Mouse (Mus musculus) kidney, embryonic 14.5 days (tissue): ENCODE results near the gene Sun2. TPM values are rescaled to one million over a fixed set of nuclear protein-coding genes. Genes with fewer than 3 reads are reported as not detected.
A peak's percentile ranks its signal among the peaks of the same experiment; 100 is the strongest.

Experiments used
- ATAC-seq: fragments of 200-750 bp; cut with Nextera tagmentation; 2 replicates; pipeline ENCODE4 v1.8.0; 2017; ENCODE audit warnings: moderate number of reproducible peaks, mild to moderate bottlenecking, moderate TSS enrichment, moderate library complexity; ENCODE audit not compliant: low FRiP score, low TSS enrichment
- H3K27ac ChIP-seq: fragments of 300-500 bp; sonication (generic); 2 replicates; pipeline ENCODE4 v1.5.1; 2014; ENCODE audit warnings: low read depth, mild to moderate bottlenecking, low read length, moderate library complexity, mixed read lengths
- H3K27me3 ChIP-seq: fragments of 300-500 bp; sonication (generic); 2 replicates; pipeline ENCODE4 v1.6.1; 2014; ENCODE audit warnings: mild to moderate bottlenecking, low read length; ENCODE audit not compliant: control insufficient read depth, insufficient read depth
- H3K36me3 ChIP-seq: fragments of 300-500 bp; sonication (generic); 2 replicates; pipeline ENCODE4 v1.6.1; 2014; ENCODE audit warnings: low read length, mixed read lengths; ENCODE audit not compliant: control insufficient read depth, insufficient read depth
- H3K4me1 ChIP-seq: fragments of 300-500 bp; sonication (generic); 2 replicates; pipeline ENCODE4 v1.6.1; 2014; ENCODE audit warnings: low read length, mixed read lengths; ENCODE audit not compliant: control insufficient read depth, insufficient read depth
- H3K4me2 ChIP-seq: fragments of 300-500 bp; sonication (generic); replicated peaks from 2 replicates; pipeline ENCODE4 v1.6.1; 2014; ENCODE audit warnings: low read depth, mild to moderate bottlenecking, low read length
- H3K4me3 ChIP-seq: fragments of 300-500 bp; sonication (generic); 2 replicates; pipeline ENCODE4 v1.5.1; 2014; ENCODE audit warnings: mild to moderate bottlenecking, low read length
- H3K9ac ChIP-seq: fragments of 300-500 bp; sonication (generic); 2 replicates; pipeline ENCODE4 v1.6.1; 2014; ENCODE audit warnings: low read depth, mild to moderate bottlenecking, low read length, moderate library complexity
- H3K9me3 ChIP-seq: fragments of 300-500 bp; sonication (generic); 2 replicates; pipeline ENCODE4 v1.6.1; 2016; ENCODE audit warnings: low read length; ENCODE audit not compliant: control insufficient read depth
- WGBS: fragments of 180-500 bp; shearing (Covaris S2); extraction: QIAGEN DNeasy Blood & Tissue Kit; methylation state at CpG from one replicate; pipeline ENCODE4 v1.1.7; 2014; 5-methylcytosine and 5-hydroxymethylcytosine counted together
- polyA plus RNA-seq: library from polyadenylated mRNA; unstranded; fragments of >200 nt; fragmentation: Nextera tagmentation; extraction: Ambion mirVana; gene quantifications from 2 replicates; pipeline ENCODE4 v1.2.1, GENCODE M21; 2014

Gene Sun2
- polyA plus RNA-seq, 1 experiment from 2014 or later = 6.9 TPM

DNA sequence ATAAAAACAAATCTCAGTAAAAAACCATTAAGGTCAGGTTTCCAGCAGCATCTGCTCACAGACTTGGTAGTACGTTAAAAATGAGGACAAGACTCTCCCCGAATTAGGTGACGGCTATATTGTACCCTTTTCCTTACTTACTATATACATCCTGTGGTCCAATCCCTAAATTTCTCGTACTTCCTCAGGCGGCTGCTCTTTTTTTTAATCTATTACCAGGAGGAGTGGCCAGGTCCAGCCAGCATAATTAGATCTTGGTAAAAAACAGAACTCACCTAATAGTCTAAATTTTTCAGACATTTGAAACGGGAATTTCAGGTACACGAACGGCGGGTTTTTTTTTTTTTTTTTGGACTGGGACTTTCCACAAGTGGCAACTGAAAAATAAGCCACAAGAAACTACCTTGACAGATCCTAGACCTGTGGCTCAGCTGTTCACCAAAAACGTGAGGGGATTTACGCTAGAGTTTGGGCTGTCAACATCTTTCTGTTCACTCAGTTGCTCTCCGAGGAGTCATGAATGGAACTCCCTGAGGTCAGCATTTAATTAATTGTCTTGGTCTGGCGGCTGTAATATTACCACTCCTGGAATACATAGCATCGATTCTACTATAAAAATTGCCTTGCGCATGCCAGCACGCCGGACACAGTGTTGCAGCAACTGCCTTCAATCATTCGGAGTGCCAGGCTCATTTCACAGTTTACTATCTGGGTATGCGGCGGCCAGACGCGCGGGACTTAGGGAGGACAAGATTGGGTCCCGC lies 52.5 kb downstream of the Sun2 start:
- ATAC-seq = no peak
- no peaks in the 10 kb centered on the region for H3K27me3 ChIP-seq
- 12% methylated on average over 24 of the region's 24 CpGs for WGBS
- H3K36me3 ChIP-seq = no peaks in the 10 kb centered on the region
- H3K9ac ChIP-seq = no peak overlapping the region
- H3K4me1 ChIP-seq = peaks cover 36% of the 10 kb centered on the region
- H3K27ac ChIP-seq = no peak overlapping the region
- peak overlapping the region; percentile 71 for H3K4me2 ChIP-seq
- H3K9me3 ChIP-seq = no peaks in the 10 kb centered on the region
- peak overlapping the region; percentile 78 for H3K4me3 ChIP-seq

DNA sequence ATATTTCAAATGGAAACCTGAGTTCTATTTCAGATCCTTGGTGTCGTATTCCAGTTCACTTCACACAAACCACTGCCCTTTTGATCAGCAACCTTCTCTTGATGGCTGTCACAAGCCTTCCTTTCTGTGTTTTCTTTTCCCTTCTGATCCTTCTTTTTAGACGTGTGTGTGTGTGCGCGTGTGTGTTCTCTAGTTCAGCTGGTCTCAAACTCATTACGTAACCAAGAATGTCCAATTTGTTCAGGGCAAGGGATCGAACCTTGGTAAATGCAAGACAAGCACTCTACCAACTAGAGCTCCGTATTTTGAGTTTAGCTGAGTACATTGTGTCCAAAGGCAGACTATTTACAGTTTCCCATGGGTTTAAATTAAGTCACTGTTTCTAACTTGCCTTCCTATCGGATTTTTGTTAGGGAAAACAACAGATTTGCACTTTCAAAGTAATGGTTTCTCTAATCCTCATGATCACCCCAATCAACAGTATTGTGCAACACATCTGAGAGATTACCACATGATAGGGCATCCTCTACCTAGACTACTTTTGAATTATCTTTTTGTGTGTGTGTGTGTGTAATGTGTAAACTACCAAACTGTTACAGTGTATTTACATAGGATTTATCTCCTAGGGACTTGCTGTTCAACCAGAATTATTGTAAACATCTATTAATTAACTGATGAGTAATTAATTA lies 53.9 kb downstream of the Sun2 start:
- H3K4me2 ChIP-seq = peak overlapping the region; percentile 73
- no peak for ATAC-seq
- no peaks in the 10 kb centered on the region for H3K36me3 ChIP-seq
- H3K4me1 ChIP-seq = peaks cover 50% of the 10 kb centered on the region
- H3K9ac ChIP-seq = peak overlapping the region; percentile 90; the same call in 1 of the 2 replicates
- no peaks in the 10 kb centered on the region for H3K27me3 ChIP-seq
- peak overlapping the region; percentile 87 for H3K4me3 ChIP-seq
- H3K27ac ChIP-seq = peak overlapping the region; percentile 92
- no peaks in the 10 kb centered on the region for H3K9me3 ChIP-seq
- WGBS = 3% methylated on average over 8 of the region's 8 CpGs

DNA sequence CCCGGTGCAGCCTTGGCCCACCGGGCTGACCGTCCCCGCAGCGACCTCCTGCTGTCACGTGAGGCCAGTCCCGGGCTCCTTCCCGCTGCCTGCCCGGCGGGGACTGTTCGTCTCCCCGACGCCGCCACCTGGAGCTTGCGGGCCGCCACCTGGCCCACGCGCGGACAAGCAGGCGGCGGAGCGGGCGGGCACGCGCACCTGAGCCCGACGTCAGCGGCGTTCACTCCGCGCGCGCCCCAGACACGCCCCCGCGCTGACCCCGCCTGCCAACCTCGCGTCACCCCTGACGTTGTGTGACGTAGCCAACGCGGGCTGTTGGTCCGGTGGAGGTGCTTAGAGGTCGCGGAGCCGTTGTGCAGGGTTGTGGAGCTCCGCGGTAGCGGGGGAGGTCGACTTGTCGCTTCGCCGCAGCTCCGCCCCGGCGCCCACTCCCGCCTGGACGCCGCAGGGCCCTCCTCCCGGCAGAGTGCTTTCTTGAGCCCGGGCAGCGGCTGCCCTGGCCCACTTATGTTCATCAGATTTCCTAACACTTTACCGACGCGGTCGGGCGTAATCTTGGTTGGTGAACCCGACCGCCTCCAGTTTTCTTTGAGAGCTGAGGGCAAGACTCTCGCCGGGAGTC lies 54.6 kb downstream of the Sun2 start, which contains the start of gene Josd1:
Gene Josd1 (minus strand): TSS at position 274 of the 622 bp plus-strand sequence.
- Histone ChIP-seq H3K4me3 (peak within 1 kb of the TSS; percentile 87), H3K27ac (peak within 1 kb of the TSS; percentile 92), H3K4me1 (peaks cover 54% of the 10 kb centered on the region), H3K9me3 (no peaks in the 10 kb centered on the region), H3K9ac (peak within 1 kb of the TSS; percentile 90), H3K36me3 (no peaks in the 10 kb centered on the region), H3K4me2 (peak within 1 kb of the TSS; percentile 73), H3K27me3 (no peaks in the 10 kb centered on the region)
- under 1% methylated on average over 72 of the region's 72 CpGs for WGBS
- ATAC-seq = peak; percentile 61

DNA sequence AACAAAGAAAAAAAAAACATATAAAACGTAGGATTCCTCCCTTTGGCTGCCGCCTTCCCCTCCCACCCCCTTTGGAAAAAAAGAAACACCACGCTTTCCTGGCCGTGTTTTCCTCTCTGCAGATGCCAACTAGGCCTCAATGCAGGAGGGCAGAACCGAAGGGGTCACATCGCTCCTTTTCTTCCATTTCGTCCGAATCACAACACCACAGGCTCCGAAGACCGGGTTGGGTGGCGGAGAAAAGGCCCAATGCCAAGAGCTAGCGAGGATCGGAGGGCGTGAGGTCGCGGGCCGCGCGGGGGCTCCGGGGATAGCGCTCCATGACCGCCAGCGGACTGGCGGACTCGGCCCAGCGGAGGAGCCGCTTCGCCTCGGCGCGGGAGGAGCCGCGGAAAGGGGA lies 55.2 kb downstream of the Sun2 start:
- peak overlapping the region; percentile 73 for H3K4me2 ChIP-seq
- peaks cover 51% of the 10 kb centered on the region for H3K4me1 ChIP-seq
- no peaks in the 10 kb centered on the region for H3K9me3 ChIP-seq
- 0% methylated on average over 24 of the region's 33 CpGs for WGBS
- H3K27ac ChIP-seq = peak overlapping the region; percentile 92
- no peaks in the 10 kb centered on the region for H3K36me3 ChIP-seq
- peak overlapping the region; percentile 90 for H3K9ac ChIP-seq
- peak overlapping the region; percentile 87 for H3K4me3 ChIP-seq
- ATAC-seq = no peak
- H3K27me3 ChIP-seq = no peaks in the 10 kb centered on the region

DNA sequence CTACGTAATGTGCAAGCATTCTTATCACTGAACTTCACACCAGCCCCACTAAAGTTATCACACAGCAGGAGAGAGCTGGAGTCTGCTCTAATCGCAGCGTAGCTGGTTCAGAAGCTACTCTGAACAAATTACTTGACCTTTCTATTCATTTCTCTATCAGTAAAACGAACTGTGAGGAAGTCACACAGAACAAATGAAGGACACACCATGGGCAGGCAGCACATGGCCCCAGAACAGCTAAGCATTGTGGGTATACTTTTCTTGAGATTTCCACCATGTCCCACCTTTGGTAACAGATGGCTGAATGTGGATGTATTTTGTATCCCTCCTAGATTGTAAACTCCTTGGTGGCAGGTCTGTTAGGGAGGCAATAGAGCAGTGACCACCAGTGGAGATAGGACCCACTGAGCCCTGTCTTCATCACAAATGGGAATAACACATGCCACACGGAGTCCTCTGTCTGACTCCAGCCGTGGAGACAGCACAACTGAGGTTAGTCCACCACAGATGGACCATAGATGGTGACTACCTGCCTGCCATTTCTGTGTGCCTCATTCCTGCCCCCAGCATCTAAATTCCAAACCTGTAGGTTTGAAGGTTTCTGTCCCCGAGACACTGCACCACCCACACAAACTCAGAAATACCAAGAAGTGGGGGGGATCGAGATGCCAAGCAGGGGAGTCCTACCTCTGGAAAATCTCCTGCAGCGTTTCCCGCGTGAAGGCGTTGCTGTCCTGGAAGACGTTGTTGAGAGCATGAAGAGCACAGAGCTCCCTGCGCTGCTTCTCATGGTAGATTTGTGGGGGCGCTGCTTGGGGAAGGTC lies 56.1 kb downstream of the Sun2 start:
- peaks cover 44% of the 10 kb centered on the region for H3K4me1 ChIP-seq
- ATAC-seq = no peak

DNA sequence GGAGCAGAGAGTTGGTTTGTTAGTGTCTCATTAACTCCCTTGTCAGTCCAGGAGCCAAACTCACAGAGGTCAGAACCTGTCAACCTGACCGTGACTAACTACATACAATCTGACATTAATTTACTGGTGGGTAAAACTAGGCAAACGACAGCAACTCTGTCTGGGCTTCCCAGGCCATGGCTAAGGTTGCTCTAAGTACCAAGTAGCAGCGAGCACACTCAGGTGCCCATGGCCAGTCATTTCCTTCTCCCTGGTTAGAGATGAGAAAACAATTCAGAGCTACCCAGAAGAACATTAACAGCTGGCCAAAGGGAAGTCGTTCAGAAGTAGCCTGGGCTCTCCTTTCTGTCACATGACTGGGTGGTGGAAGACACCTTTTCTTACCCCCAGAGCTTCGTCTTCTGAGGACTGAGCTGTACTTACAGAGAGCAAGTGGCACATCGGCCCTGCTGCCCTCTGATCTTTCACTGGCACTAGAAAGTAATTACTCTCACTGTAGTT lies 57.1 kb downstream of the Sun2 start:
- peak overlapping the region; percentile 90 for H3K9ac ChIP-seq
- WGBS = 7% methylated on average over 6 of the region's 6 CpGs
- H3K4me3 ChIP-seq = peak overlapping the region; percentile 87
- H3K9me3 ChIP-seq = no peaks in the 10 kb centered on the region
- no peaks in the 10 kb centered on the region for H3K36me3 ChIP-seq
- no peak for ATAC-seq
- H3K27ac ChIP-seq = no peak overlapping the region
- peak overlapping the region; percentile 73 for H3K4me2 ChIP-seq
- peaks cover 44% of the 10 kb centered on the region for H3K4me1 ChIP-seq
- H3K27me3 ChIP-seq = no peaks in the 10 kb centered on the region

More for the DNA sequence above, 56.1 kb downstream of the Sun2 start:
- no peaks in the 10 kb centered on the region for H3K36me3 ChIP-seq
- H3K9ac ChIP-seq = peak overlapping the region; percentile 90
- no peaks in the 10 kb centered on the region for H3K9me3 ChIP-seq
- H3K4me2 ChIP-seq = peak overlapping the region; percentile 73
- 17% methylated on average over 15 of the region's 15 CpGs for WGBS
- H3K4me3 ChIP-seq = peak overlapping the region; percentile 87
- H3K27ac ChIP-seq = no peak overlapping the region
- H3K27me3 ChIP-seq = no peaks in the 10 kb centered on the region

DNA sequence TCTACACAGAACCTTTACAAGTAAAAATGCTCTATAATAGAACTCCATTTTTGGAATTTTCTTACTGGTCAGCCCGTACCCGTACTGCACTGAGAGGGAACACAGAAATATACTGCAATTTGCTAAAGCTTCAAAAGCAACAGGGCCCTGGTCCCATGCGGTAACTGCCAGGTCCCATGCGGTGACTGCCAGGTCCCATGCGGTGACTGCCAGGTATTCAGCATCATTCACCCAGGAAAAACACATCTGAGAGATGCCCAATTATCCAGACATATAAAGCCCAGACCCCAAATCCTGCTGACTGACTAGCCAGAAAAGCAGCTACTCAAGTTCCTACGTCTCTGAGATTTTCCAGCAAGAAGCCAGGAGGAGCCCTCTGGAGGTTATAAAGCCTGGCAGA lies 57.7 kb downstream of the Sun2 start:
- peak overlapping the region; percentile 90; the same call in 1 of the 2 replicates for H3K9ac ChIP-seq
- peak overlapping the region; percentile 73 for H3K4me2 ChIP-seq
- peak overlapping the region; percentile 87 for H3K4me3 ChIP-seq
- WGBS = 77% methylated on average over 6 of the region's 6 CpGs
- no peaks in the 10 kb centered on the region for H3K27me3 ChIP-seq
- no peak for ATAC-seq
- H3K27ac ChIP-seq = no peak overlapping the region
- peaks cover 40% of the 10 kb centered on the region for H3K4me1 ChIP-seq
- H3K36me3 ChIP-seq = no peaks in the 10 kb centered on the region
- H3K9me3 ChIP-seq = no peaks in the 10 kb centered on the region

DNA sequence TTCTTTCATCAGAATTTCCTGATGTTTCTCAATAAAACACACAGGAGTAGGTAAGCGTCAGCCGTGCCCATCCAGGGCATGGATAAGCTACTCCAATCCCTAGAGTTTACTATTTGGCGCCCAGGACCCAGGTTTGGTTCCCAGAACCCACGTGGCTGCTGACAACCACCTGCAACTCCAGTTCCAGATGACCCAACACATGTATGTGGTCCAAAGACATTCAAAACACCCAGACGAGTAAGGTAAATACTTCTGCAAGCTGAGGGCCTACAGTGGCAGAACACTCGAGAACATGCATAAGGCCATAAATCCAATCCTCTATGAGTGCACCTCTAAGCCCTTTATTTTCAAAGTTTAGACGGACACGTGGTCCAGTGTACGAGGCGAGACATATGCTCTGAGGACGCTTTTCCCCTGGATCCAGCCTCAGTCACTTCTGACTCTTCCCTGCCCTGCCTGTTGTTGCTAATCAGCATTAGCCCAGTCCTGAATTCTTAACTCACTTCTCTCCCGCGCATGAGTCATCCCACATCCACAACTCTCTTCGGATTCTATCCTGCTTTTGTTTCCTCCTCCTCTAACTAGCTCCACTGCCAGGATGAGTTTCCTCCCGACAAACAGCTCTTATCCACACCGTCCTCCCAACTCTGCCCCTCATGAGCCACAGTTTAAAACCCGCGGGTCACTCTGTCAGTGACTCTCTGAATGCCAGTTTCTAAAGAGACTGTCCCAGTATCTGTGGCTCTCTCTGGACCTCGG lies 58.5 kb downstream of the Sun2 start:
- peak overlapping the region; percentile 73 for H3K4me2 ChIP-seq
- peak overlapping the region; percentile 87 for H3K4me3 ChIP-seq
- peaks cover 35% of the 10 kb centered on the region for H3K4me1 ChIP-seq
- H3K27ac ChIP-seq = no peak overlapping the region
- 71% methylated on average over 19 of the region's 19 CpGs for WGBS
- H3K9me3 ChIP-seq = no peaks in the 10 kb centered on the region
- H3K9ac ChIP-seq = peak overlapping the region; percentile 90; the same call in 1 of the 2 replicates
- H3K36me3 ChIP-seq = no peaks in the 10 kb centered on the region
- ATAC-seq = no peak
- no peaks in the 10 kb centered on the region for H3K27me3 ChIP-seq
